Mouse (Mus musculus) granulocyte monocyte progenitor cell, adult 5-6 weeks (primary cell): ENCODE data around the gene Meiob. TPM values are rescaled to one million over a fixed set of nuclear protein-coding genes. Genes with fewer than 3 reads are reported as not detected.

Experiments used
- ATAC-seq: replicated peaks from 2 replicates; pipeline ENCODE4 v1.8.0; 2016; ENCODE audit warnings: mild to moderate bottlenecking, moderate TSS enrichment, inconsistent platforms; ENCODE audit not compliant: poor library complexity, severe bottlenecking
- total RNA-seq, 2 experiments: library from RNA; stranded (forward) in 1 of 2; stranded (reverse) in 1 of 2; fragments of 200-712, 200-1000 nt in 1 of 2; fragments of >200 nt in 1 of 2; fragmentation: Nextera tagmentation in 1 of 2; gene quantifications; 2 replicates each; pipeline ENCODE4 v1.2.3; 2014 to 2017

The Meiob gene
- total RNA-seq, 2 experiments from 2014 or later: not detected

DNA sequence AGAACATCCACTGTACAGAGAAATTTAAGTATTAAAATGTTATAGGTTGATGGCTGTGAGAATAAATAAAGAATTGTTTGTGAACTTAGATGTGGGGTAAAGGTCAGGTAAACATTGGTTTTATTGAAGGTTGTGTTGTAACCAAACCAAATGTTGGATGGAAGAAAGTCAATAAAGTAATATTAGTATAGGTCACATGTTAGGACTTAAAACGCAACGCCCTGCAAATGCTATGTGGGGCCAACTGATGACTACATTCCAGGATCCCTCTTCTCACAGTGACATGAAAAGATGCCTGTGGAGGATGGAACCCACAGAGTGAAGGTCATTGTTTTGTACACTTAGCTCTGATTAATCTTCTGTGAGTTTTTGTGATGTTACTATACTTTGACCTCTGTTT is 15.4 kb downstream of the Meiob start:
- no peak for ATAC-seq

DNA sequence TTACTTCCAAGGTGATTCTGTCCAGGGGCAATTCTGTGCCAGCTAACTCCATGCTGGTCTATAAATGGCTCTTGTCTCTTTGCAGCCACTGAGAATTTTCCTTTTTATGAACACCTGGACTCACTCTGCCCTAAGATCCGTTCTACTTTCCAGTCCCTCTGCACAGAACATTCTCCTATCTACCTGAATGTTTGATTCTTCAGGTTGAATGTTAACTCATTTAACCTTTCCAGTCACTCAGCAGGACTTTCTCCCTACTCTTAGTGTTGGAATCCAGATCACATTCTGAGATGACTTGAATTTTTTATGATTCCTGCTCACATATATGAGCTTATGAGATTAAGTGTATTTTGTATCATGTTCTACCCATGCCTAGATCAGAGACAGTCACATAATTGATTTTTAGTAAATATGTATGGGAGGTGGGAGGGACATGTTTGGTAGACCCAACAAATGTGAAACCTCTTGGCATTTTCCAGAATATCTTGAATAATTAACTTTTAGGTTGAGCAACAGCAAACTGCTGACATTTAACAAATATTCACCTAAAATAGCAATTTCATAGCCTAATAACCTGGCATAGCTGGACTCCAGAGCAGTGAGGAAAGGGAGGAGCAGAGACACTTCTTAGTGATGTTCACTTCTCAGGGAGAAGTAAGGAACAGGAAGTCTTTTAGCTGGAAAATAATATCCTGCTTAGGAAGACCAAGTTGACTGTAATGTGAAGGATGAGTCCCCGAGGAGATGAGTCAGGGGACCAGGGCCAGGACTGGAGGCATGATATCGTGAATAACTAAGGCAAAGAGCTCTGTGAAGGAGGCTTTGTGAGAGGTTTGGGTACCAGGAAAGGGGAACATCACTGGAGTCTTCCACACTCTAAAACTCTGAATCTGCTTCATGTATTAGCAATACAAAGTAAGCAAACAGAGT is 17.5 kb downstream of the Meiob start:
- ATAC-seq: no peak

DNA sequence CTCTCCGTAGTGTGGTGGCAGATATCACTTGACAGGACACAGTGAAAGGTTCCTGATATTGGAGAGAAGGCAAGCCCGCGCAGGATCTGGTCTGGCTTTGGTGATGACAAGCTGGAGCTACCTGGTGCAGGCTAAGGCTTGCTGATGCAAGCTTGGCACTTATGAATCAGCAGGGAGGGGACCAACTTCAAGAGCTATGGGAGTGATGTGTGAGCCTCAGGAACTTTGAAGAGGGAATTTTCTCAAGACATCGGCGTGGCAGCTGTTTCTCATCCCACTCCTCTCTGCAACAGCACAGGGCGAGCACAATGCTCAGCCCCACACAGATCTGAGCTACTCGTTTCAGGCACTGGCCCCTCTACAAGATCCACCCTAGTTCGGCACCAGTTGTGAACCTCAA is 35.8 kb downstream of the Meiob start, which contains the start of gene Hagh:
TSS of gene Hagh (plus strand) at position 302 of the 400 bp plus-strand sequence.
- ATAC-seq: no peak

DNA sequence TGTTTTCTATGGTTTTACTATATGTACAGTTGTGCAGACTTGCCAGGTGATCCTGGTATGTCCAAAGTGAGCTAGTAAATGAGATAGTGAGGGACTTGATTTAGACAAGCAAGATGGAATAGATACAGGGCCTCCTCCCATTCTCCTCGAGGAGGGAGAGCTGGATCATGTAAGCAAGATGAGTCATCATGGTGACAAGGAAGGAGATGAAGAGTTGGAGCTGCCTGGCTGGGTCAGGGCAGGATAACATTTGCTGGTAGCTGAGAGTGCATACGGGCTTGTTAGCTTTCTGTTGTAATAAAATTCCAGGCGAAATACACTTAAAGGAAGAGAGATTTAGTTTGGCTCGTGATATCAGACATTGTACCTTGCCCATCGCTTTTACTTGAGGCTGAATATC is 36.3 kb downstream of the Meiob start:
- no peak for ATAC-seq

DNA sequence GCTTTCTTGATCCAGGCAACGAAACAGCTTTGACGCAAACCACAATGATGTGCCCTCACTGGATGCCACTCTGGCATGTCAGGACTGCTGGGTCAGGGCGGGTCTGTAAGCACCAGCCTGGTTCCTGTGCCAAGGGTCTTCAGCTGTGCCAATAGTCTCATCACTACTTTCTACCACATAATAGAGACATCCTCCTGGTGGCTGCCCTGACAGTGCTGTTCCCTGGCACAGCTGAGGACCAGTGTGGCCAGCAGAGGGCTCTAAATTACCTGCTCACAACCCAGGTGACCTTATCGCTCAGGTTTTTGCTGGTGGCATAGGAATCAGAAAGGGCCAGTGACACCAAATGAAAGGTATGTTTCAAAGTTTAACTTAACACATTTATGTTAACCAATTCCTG is 37.0 kb downstream of the Meiob start:
- peak; percentile 56 for ATAC-seq

DNA sequence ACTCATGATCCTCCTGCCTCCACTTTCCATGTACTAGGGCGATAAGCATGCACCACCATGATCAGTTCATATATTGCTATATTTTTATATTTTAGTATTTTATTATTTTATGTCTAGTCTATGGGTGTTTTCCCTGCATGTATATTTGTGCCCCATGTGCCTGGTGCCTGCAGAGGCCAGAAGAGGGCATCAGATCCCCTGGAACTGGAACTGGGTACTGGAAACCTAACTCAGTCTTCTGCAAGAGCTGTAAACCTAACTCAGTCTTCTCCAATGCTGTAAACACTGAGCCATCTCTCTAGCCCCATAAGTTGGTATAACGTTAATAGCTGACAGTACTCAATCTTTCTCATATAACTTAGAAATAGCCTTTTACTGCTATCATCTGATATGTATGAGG is 38.5 kb downstream of the Meiob start:
- ATAC-seq: 0 out of 2 replicates have a peak, but pooled peaks have one; percentile 17

DNA sequence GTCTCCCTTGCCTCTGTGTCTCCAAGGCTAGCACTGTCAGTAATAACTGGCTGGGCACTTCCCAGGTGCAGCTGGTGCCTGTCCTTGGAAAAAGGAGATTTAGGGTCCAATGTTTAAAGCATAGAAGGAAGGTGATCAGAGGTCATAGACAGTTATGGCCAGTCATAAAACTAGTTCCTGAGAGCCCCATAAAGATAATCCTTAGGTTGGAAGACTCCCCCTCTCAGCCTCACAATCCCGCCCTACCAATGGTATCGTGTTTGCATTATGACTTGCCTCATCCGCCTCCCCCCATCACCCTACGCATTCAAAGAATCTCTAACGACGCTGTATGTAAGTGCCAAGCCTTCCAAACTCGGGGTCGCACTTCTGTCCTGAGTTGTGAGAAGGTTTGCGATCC is 40.4 kb downstream of the Meiob start:
- ATAC-seq: no peak

- ATAC-seq: no peak
Observed at GRCm38 (mm10) chr17:24847386-24847785, 43.3 kb downstream of the Meiob start.

DNA sequence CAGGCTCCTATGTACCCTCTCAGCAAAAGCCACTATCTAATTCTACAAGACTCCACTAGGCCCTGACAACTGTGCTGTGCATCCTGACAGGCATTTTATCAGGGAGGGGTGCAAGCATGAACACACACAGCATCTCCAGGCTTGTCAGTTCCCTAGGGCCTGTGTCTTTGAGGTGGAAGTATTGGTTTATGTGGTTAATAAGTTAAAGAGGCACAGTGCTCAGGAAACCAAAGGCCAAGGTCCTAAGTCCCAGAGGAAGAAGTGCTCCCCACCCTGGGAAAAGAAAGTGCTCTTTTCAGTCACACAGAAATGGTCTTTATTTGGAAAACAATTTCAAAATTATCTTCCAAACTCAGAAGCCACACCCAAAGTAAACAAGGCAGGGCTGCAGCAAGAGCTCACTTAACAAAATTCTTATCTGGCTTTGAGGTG is 44.5 kb downstream of the Meiob start:
- no peak for ATAC-seq

GRCm38 (mm10) chr17:24849733-24850064 is 45.6 kb downstream of the Meiob start:
- ATAC-seq: no peak; the same call in 1 of the 2 replicates

DNA sequence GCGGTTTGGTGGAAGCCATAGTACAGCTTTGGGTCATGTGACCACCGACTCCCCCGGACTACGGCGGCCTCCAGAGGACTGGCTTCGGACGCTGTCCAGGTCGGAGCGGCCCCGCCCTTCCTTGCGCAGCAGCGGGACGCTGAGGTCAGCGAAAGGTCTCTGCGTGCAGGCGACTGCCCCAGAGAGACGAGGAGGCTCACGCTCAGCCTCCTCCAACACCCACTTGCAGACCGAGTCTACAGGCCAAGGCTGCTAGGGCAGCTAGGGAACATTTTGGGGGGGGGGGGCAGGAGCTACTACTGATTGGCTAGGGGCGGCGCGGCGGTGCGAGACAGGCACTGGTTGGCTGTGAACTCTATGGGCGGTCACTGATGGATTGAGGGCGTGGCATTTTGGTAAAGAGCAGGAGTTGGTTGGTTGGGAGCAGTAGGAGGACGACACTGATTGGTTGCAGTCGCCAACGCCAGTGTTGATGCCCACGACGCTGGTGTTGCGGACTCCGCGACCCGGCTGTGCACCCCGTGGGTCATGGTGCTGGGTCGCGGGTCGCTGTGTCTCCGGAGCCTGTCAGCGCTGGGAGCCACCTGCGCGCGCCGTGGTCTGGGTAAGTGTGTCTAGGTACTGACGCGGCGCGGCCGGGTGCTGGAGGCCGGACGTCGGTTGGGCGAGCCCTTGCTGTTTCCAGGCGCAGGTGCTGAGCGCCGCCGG is 46.1 kb downstream of the Meiob start, which contains the start of gene Fahd1:
TSS of gene Fahd1 (minus strand) at position 300 of the 708 bp plus-strand sequence.
- ATAC-seq: peak; percentile 90

DNA sequence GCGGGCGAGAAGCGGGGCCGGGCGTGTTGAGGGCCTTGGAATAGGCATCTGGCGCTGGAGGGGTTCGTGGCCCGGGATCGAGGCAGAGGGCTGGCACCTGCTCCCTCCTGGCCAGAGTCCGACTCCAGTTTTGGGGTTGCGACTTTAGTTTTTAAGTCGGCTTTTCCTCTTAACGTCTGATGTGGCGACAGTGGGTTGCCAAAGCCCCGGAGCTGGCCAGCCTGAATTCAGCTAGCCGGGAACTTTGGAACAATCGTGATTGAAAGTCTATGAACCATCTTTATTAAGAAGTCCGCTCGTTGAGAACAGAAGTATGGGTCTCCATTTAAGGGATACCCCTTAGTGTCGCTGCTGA is 46.7 kb downstream of the Meiob start:
- no peak for ATAC-seq

DNA sequence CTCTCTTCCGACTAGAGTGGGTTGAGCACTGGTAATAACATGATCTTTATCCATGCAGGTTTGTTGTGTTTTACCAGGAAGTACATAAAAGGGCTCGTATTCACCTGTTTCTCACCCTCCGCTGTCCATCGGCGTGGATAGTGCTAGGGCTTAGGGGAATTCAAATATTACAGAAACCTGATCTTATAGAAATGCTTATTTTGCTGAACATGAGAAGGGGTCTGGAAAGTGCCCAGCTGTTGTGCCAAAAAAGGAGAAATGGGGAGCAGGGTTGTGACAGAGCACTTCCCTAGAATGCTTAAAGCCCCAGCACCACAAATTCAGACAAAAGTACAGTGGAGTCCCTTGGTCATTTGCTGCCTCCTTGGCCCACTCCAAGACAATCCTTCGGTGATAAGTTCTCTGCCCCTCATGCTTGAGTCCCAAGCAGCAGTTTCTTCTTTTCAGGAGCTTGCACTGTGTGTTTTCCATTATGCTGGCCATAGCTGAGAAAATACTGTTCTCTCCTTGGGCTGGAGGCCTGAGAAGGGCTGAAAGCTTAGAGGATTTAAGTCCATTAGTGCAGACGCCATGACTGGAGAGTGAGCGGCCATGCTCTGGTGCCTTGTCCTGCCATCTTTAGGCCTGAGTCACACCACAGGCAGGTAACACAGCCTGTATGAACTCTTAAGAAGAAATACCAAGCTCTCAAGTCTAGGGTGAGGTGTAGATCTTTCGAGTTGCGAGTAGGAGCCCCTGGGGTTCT is 47.5 kb downstream of the Meiob start:
- peak; percentile 26; the same call in 1 of the 2 replicates for ATAC-seq

GRCm38 (mm10) chr17:24855838-24856464 is 51.9 kb downstream of the Meiob start:
- ATAC-seq: no peak

- ATAC-seq: no peak
Observed at GRCm38 (mm10) chr17:24856589-24856988, 52.5 kb downstream of the Meiob start.

DNA sequence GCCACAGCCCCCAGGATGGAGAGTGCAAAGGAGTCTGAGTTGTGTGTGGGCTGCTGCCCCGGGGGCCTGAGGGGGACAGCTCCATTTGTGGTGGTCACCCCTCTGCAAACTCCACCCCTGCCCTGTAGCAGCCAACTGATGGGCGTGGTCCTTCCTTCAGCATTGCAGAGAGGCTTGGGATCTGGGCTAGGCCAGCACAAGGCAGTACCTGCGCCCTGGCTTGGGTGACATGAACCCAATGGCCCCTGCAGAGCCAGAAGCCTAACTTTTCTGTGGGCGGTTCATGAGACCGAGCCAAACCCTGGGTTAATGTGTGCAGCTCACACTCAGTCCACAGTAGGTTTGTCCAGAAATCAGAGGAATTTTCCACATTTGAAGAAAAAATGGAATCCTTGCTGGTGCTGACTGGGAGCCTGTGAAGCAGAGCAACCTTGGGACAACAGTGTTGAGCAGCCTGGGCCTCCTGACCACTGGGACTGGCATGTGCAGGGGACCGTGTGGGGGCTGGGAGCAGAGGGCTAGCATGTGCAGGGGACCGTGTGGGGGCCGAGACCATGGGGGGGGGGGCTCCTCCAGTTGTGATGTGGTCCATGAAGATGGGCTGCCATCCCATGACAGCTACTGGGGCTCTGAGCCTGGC is 53.9 kb downstream of the Meiob start:
- ATAC-seq: no peak

DNA sequence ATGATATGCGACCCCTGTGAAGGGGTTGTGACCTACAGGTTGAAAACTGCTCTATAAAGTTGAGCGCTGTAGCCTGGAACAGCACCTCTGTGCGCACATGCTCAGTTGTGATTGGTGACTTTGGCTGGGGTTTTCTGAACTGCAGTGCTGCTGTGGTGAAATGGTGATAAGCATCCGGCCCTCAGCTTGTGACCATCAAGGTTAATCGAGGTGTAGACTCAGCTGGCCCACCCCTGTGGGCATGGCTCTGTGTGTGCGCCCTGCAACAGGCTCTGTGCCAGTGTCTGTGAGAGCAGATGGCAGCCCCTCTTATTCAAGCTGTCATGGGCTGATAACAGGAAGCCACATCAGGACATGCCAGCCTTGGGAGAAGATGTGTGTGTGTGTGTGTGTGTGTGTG is 54.9 kb downstream of the Meiob start:
- ATAC-seq: no peak

DNA sequence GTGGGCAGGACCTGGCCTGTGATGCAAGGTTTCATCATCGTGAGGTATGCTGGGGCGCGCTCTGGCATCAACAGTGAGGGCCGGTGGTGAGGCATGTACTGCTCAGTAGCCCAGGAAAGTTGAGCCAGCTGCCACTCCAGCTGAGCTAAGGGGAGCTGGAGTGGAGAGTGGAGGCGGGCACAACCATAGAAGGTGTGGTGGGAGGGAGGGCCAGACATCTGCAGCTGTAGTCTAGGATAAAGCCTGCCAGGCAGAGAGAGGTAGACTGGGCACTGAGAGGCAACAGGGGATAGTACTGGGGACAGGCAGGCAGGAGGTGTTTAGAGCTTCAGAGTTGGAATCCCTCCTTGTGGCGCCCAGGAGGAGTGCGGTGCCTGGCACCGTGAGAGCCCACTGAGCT is 56.0 kb downstream of the Meiob start:
- no peak for ATAC-seq

- ATAC-seq: no peak
Observed at GRCm38 (mm10) chr17:24861785-24862184, 57.7 kb downstream of the Meiob start.

DNA sequence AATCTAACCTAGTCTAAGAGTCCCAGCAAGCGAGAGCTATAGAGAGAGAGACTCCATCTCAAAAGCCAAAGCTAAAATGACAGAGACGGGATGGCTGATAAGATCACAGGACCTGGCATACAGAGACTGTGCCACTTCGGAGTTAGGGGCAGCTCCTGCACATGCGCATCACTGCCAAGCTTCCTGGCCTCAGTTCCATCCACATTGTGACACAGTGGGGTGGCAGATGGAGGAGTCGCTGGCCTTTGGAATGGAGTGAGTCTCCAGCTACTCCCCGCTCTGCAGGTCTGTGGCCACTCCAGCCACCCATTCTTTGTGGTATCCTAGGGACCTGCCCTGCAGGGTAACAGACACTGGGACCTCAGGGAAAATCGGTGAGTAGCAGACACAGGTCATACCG is 61.7 kb downstream of the Meiob start, which contains the start of gene Igfals:
TSS of gene Igfals (plus strand) at position 222 of the 400 bp plus-strand sequence.
- ATAC-seq: no peak
